Comparison of ENCODE assay signal across 7 mouse cellular contexts in the genomic region with DNA sequence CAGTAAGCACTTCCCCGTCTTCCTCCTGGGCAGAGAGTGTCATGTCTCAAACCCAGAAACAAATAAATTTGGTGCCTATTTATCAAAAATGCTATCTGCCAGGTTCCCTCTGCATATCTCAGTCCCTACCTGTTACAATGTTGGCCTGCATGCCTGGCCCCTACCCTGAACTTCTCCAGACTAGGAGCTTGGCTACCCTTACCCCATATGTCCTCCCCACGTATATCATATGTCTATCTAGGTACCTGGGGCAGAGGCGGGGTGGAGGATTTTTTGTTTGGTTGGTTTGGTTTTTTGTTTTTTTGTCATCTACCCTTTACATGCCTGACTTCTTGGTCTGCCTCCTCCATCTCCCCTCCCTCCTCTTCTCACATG. TPM values are rescaled to one million over a fixed set of nuclear protein-coding genes. Genes with fewer than 3 reads are reported as not detected.
DNase-seq lines count a peak whose midpoint lies in the region; ATAC-seq and TF ChIP-seq lines count a peak whose summit lies in the region.
"Not testable (repeated sequence)": the region's sequence is repeated elsewhere in the genome, so short reads cannot be mapped to it uniquely, and the experiment has no call there.

No protein-coding gene starts in this region.

- H3K4me2 ChIP-seq in forebrain, embryonic 11.5 days (ENCODE audit: low read depth, low read length, severe bottlenecking); forebrain, postnatal 0 days (ENCODE audit: low read depth); hindbrain, embryonic 15.5 days; kidney, embryonic 15.5 days; limb, embryonic 14.5 days (replicated peaks; ENCODE audit: low read depth, low read length, severe bottlenecking); midbrain, embryonic 12.5 days (replicated peaks): not testable (repeated sequence)

- not testable (repeated sequence) for H3K9me3 ChIP-seq in forebrain, embryonic 11.5 days (ENCODE audit: control insufficient read depth, low read length); forebrain, postnatal 0 days (ENCODE audit: low read length); hindbrain, embryonic 15.5 days; kidney, embryonic 15.5 days (replicated peaks); limb, embryonic 14.5 days (ENCODE audit: control insufficient read depth, low read length); midbrain, embryonic 12.5 days

- ATAC-seq in forebrain, embryonic 11.5 days (replicated peaks; ENCODE audit: low FRiP score) = peak; percentile 34
- 0 out of 2 replicates have a peak, but pooled peaks have one; percentile 5 for ATAC-seq in forebrain, postnatal 0 days
- peak; percentile 71 for ATAC-seq in hindbrain, embryonic 15.5 days (ENCODE audit: low FRiP score, low read depth)
- ATAC-seq in kidney, embryonic 15.5 days (replicated peaks; ENCODE audit: low FRiP score) = peak; percentile 53
- ATAC-seq in limb, embryonic 14.5 days (ENCODE audit: low FRiP score, low read depth) = 0 out of 2 replicates have a peak, but pooled peaks have one; percentile 20
- ATAC-seq in midbrain, embryonic 12.5 days (ENCODE audit: low FRiP score, low read depth) = peak; percentile 19; the same call in 1 of the 2 replicates
- 0 out of 2 replicates have a peak, but pooled peaks have one; percentile 9 for ATAC-seq in monocyte, adult 5-6 weeks (replicated peaks; ENCODE audit: insufficient number of reproducible peaks, low FRiP score, low TSS enrichment, poor library complexity, severe bottlenecking)

- not testable (repeated sequence) for H3K4me3 ChIP-seq in forebrain, embryonic 11.5 days (ENCODE audit: low read depth, low read length); forebrain, postnatal 0 days (ENCODE audit: low read depth, low read length); hindbrain, embryonic 15.5 days; kidney, embryonic 15.5 days (replicated peaks); limb, embryonic 14.5 days (replicated peaks; ENCODE audit: low read length); midbrain, embryonic 12.5 days

- TF ChIP-seq POLR2A in limb, embryonic 14.5 days (IDR thresholded peaks at IDR 0.05; ENCODE audit: borderline replicate concordance, extremely low read depth, insufficient read depth, insufficient read length) = not testable (repeated sequence)

- not testable (repeated sequence) for H3K27ac ChIP-seq in forebrain, embryonic 11.5 days (ENCODE audit: low read depth, low read length); forebrain, postnatal 0 days (ENCODE audit: low read depth, low read length); hindbrain, embryonic 15.5 days (replicated peaks); kidney, embryonic 15.5 days; limb, embryonic 14.5 days (replicated peaks; ENCODE audit: low read depth, low read length); midbrain, embryonic 12.5 days (replicated peaks)

- not testable (repeated sequence) for H3K36me3 ChIP-seq in forebrain, embryonic 11.5 days (ENCODE audit: control insufficient read depth, insufficient read depth, low read length); forebrain, postnatal 0 days (ENCODE audit: insufficient read depth); hindbrain, embryonic 15.5 days; kidney, embryonic 15.5 days; limb, embryonic 14.5 days (ENCODE audit: control insufficient read depth, insufficient read depth, low read length); midbrain, embryonic 12.5 days

- not testable (repeated sequence) for H3K4me1 ChIP-seq in forebrain, embryonic 11.5 days (replicated peaks; ENCODE audit: control insufficient read depth, insufficient read depth, low read length); forebrain, postnatal 0 days (ENCODE audit: insufficient read depth); hindbrain, embryonic 15.5 days (replicated peaks); kidney, embryonic 15.5 days; limb, embryonic 14.5 days (ENCODE audit: control insufficient read depth, insufficient read depth, low read length); midbrain, embryonic 12.5 days

- DNase-seq in forebrain, embryonic 11.5 days (ENCODE audit: low spot score); forebrain, postnatal 0 days; limb, embryonic 14.5 days (ENCODE audit: low spot score): not testable (repeated sequence)

- no CpG with 5 or more reads among the region's 3 CpGs for WGBS in forebrain, embryonic 11.5 days
- no CpG with 5 or more reads among the region's 3 CpGs for WGBS in forebrain, postnatal 0 days
- WGBS in hindbrain, embryonic 15.5 days = no CpG with 5 or more reads among the region's 3 CpGs
- no CpG with 5 or more reads among the region's 3 CpGs for WGBS in kidney, embryonic 15.5 days
- WGBS in limb, embryonic 14.5 days = no CpG with 5 or more reads among the region's 3 CpGs
- no CpG with 5 or more reads among the region's 3 CpGs for WGBS in midbrain, embryonic 12.5 days

- H3K9ac ChIP-seq in forebrain, embryonic 11.5 days (ENCODE audit: low read length); forebrain, postnatal 0 days; hindbrain, embryonic 15.5 days; kidney, embryonic 15.5 days; limb, embryonic 14.5 days (ENCODE audit: low read depth, low read length, severe bottlenecking); midbrain, embryonic 12.5 days (replicated peaks): not testable (repeated sequence)

- TF ChIP-seq CTCF in forebrain, postnatal 0 days (IDR thresholded peaks at IDR 0.05; ENCODE audit: low read depth) = not testable (repeated sequence)

- not testable (repeated sequence) for H3K27me3 ChIP-seq in forebrain, embryonic 11.5 days (ENCODE audit: control insufficient read depth, insufficient read depth, low read length); forebrain, postnatal 0 days (ENCODE audit: insufficient read depth, low read length); hindbrain, embryonic 15.5 days; kidney, embryonic 15.5 days; limb, embryonic 14.5 days (ENCODE audit: control insufficient read depth, insufficient read depth, low read length); midbrain, embryonic 12.5 days

RNA-seq across cellular contexts. Expression of a gene that starts 0.5 kb away (rescaled TPM):
- 5.6 and 5.8 TPM in 2 replicates for polyA plus RNA-seq in forebrain, embryonic 11.5 days (2014; fragmentation: Nextera tagmentation; extraction: Ambion mirVana)
- total RNA-seq in forebrain, postnatal 0 days (2014; rRNA removed) = 10.5 and 10.9 TPM in 2 replicates
- polyA plus RNA-seq in forebrain, postnatal 0 days (2015; fragmentation: Nextera tagmentation; extraction: Ambion mirVana) = 3.8 and 4.9 TPM in 2 replicates
- polyA plus RNA-seq in hindbrain, embryonic 15.5 days (2015; fragmentation: Nextera tagmentation; extraction: Ambion mirVana) = 6.1 and 6.9 TPM in 2 replicates
- polyA plus RNA-seq in kidney, embryonic 15.5 days (2015; fragmentation: Nextera tagmentation; extraction: Ambion mirVana) = 3.8 and 5.9 TPM in 2 replicates
- 1.4 and 2.4 TPM in 2 replicates for polyA plus RNA-seq in limb, embryonic 14.5 days (2012; rRNA removed)
- 4.5 TPM in 2 replicates for polyA plus RNA-seq in limb, embryonic 14.5 days (2014; fragmentation: Nextera tagmentation; extraction: Ambion mirVana)
- 6.4 and 6.8 TPM in 2 replicates for polyA plus RNA-seq in midbrain, embryonic 12.5 days (2016; fragmentation: Nextera tagmentation; extraction: Ambion mirVana)
- 1.8 to 3.0 TPM (median 1.8 TPM) in 3 replicates for total RNA-seq in monocyte, adult 5-6 weeks (2017)

Comparison
In these comparisons a context has a peak if more than half of its experiments do, and no peak if none do; other contexts are left out.
1. ATAC-seq: peak in every context shown above with its lines; median percentile 71 in hindbrain, embryonic 15.5 days; 53 in kidney, embryonic 15.5 days; 34 in forebrain, embryonic 11.5 days; 20 in limb, embryonic 14.5 days; 19 in midbrain, embryonic 12.5 days; 9 in monocyte, adult 5-6 weeks; 5 in forebrain, postnatal 0 days.